Mouse (Mus musculus): ENCODE results near the gene Gfy.

DNA sequence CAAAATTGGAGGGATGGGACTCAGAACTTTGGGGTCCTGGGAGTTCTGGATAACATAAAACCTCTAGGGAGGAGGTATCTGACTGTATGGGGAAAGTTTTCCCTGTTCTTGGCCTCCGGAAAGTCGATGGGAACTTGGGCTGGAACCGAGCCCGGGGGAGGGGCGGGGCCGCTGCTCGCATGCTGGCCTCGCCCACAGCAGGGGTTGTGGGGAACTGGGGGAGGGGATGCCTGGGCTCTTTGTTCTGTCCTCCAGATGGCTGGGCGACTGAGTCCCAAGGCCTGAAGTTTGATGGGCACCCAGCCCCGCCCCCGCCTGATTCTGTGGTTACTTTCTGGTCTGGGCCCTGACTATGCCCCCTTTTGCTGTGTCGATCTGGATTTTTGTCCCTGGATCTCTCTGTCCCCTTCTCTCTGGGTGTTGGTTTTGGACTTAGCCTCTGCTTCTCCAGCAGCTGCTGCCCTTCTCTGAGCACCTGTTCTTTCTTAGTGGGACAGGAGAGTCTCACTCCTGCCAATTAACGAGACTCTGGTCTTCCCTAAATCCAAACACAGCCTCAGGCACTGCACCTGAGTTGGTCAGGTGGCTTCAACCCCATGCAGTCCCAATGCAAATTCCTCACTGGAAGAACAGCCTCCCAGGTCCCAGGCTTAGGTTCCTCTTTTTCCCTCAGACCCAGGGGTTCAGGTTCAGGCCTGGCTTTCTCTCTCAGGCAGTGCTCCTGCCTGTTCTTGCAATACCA lies 37.2 kb upstream of the Gfy start:
- no peak for TF ChIP-seq POLR2A (IDR thresholded peaks at IDR 0.05; ENCODE audit: low read depth, low read length)
- TF ChIP-seq CTCF (conservative IDR thresholded peaks at IDR 0.05; ENCODE audit: insufficient read depth, insufficient read length, low read depth, low read length) = no peak

Data from kidney, adult 2 months (tissue).